Mouse (Mus musculus): ENCODE results near the gene Iqcb1. TPM values are rescaled to one million over a fixed set of nuclear protein-coding genes. Genes with fewer than 3 reads are reported as not detected.
A peak's percentile ranks its signal among the peaks of the same experiment; 100 is the strongest.

Iqcb1 gene
- total RNA-seq, 2 experiments from 2014 or later = 16.9 to 18.7 TPM

- DNase-seq (ENCODE audit: low spot score in 2 of 2) = peak; percentile 84 to 96
These were observed 46.5 kb downstream of the Iqcb1 start, which contains the start of the genes Eaf2 and Golgb1 for GRCm38 (mm10) chr16:36874583-36875275. Eaf2 (minus strand) TSS chr16:36875003. Golgb1 (plus strand) TSS chr16:36875140.

GRCm38 (mm10) chr16:36875276-36875851, 47.2 kb downstream of the Iqcb1 start:
- DNase-seq (ENCODE audit: low spot score in 2 of 2) = peak; percentile 49 to 67

GRCm38 (mm10) chr16:36877316-36877715, 49.1 kb downstream of the Iqcb1 start:
- DNase-seq (ENCODE audit: low spot score in 2 of 2) = no peak

GRCm38 (mm10) chr16:36882737-36883343, 54.7 kb downstream of the Iqcb1 start:
- DNase-seq (ENCODE audit: low spot score in 2 of 2) = no peak

- DNase-seq (ENCODE audit: low spot score in 2 of 2) = peak in 1 of 2 experiments; percentile 33
These were observed 56.7 kb downstream of the Iqcb1 start for GRCm38 (mm10) chr16:36884881-36885280.

- no peak for DNase-seq (ENCODE audit: low spot score in 2 of 2)
These were observed 57.7 kb downstream of the Iqcb1 start for GRCm38 (mm10) chr16:36885912-36886311.

- DNase-seq (ENCODE audit: low spot score in 2 of 2) = no peak
These were observed 59.4 kb downstream of the Iqcb1 start for GRCm38 (mm10) chr16:36887546-36887945.

GRCm38 (mm10) chr16:36890559-36890958, 62.4 kb downstream of the Iqcb1 start:
- DNase-seq (ENCODE audit: low spot score in 2 of 2) = no peak

- DNase-seq (ENCODE audit: low spot score in 2 of 2) = no peak
These were observed 63.2 kb downstream of the Iqcb1 start for GRCm38 (mm10) chr16:36891415-36891814.

- DNase-seq (ENCODE audit: low spot score in 2 of 2) = no peak
These were observed 65.1 kb downstream of the Iqcb1 start for GRCm38 (mm10) chr16:36893317-36893716.

GRCm38 (mm10) chr16:36896712-36897111, 68.5 kb downstream of the Iqcb1 start:
- DNase-seq (ENCODE audit: low spot score in 2 of 2) = no peak

GRCm38 (mm10) chr16:36903156-36903555, 75.0 kb downstream of the Iqcb1 start:
- DNase-seq (ENCODE audit: low spot score in 2 of 2) = no peak

- DNase-seq (ENCODE audit: low spot score in 2 of 2) = no peak
These were observed 83.7 kb downstream of the Iqcb1 start for GRCm38 (mm10) chr16:36911909-36912308.

- no peak for DNase-seq (ENCODE audit: low spot score in 2 of 2)
These were observed 84.1 kb downstream of the Iqcb1 start for GRCm38 (mm10) chr16:36912311-36912710.

- no peak for DNase-seq (ENCODE audit: low spot score in 2 of 2)
These were observed 86.0 kb downstream of the Iqcb1 start for GRCm38 (mm10) chr16:36914195-36914594.

GRCm38 (mm10) chr16:36918505-36918904, 90.3 kb downstream of the Iqcb1 start:
- peak in 1 of 2 experiments; percentile 5 for DNase-seq (ENCODE audit: low spot score in 2 of 2)

GRCm38 (mm10) chr16:36920410-36920809, 92.2 kb downstream of the Iqcb1 start:
- no peak for DNase-seq (ENCODE audit: low spot score in 2 of 2)

- no peak for DNase-seq (ENCODE audit: low spot score in 2 of 2)
These were observed 93.0 kb downstream of the Iqcb1 start for GRCm38 (mm10) chr16:36921067-36921613.

- no peak for DNase-seq (ENCODE audit: low spot score in 2 of 2)
These were observed 93.8 kb downstream of the Iqcb1 start for GRCm38 (mm10) chr16:36921980-36922379.

Measured in gastrocnemius, postnatal 4 days (tissue).